9 mouse cellular contexts compared by ENCODE assay signal in the genomic region with DNA sequence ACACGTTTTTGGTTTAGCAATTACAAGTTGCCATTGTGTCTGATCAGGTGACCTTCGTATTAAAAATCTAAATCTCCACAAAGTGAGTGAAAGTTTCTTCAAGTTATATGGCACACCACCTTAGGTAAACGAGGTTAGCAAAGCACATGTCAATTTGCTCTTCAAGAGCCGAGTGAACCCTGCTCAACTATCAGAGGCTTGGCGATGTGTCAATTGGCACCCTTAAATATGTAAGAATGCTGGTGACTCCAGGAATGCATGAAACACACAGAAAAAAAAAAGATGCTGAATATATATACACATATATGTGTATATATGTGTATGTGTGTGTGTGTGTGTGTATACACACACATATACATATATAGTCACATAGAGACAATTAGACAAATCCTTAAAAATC. TPM values are rescaled to one million over a fixed set of nuclear protein-coding genes. Genes with fewer than 3 reads are reported as not detected.
DNase-seq lines count a peak whose midpoint lies in the region; ATAC-seq and TF ChIP-seq lines count a peak whose summit lies in the region.
"Had no signal": no experiment of that assay in that cellular context is flagged by ENCODE, and none has a peak within 500 bp of the region (broad histone marks: within the 10 kb centered on the region; RNA-seq: fewer than 3 reads in every experiment).

No protein-coding gene starts in this region.

- no peak overlapping the region for H3K9ac ChIP-seq in intestine, embryonic 16.5 days (ENCODE audit: low read depth, low read length)
- peak overlapping the region; percentile 98; the same call in 1 of the 2 replicates for H3K9ac ChIP-seq in midbrain, embryonic 11.5 days (ENCODE audit: low read length)

- H3K4me3 ChIP-seq in bone marrow macrophage, adult 2 months (ENCODE audit: insufficient read depth, low read length) = peak overlapping the region; percentile 63
- peak overlapping the region; percentile 97 for H3K4me3 ChIP-seq in forebrain, embryonic 10.5 days
- peak overlapping the region; percentile 97 for H3K4me3 ChIP-seq in intestine, embryonic 16.5 days (ENCODE audit: low read length)
- peak overlapping the region; percentile 90 for H3K4me3 ChIP-seq in midbrain, embryonic 11.5 days (ENCODE audit: low read depth, low read length)

- TF ChIP-seq POLR2A in bone marrow macrophage, adult 2 months (IDR thresholded peaks at IDR 0.05; ENCODE audit: borderline replicate concordance, low read depth, low read length) = no peak

- WGBS in forebrain, embryonic 10.5 days = 51% methylated on average over 5 of the region's 5 CpGs
- 19% methylated on average over 5 of the region's 5 CpGs for WGBS in intestine, embryonic 16.5 days
- WGBS in midbrain, embryonic 11.5 days = 42% methylated on average over 5 of the region's 5 CpGs

- TF ChIP-seq CTCF in bone marrow macrophage, adult 2 months (IDR thresholded peaks at IDR 0.05; ENCODE audit: low read depth, low read length) = no peak

- peak overlapping the region; percentile 88 for H3K4me2 ChIP-seq in intestine, embryonic 16.5 days (ENCODE audit: low read depth, low read length)
- peak overlapping the region; percentile 49 for H3K4me2 ChIP-seq in midbrain, embryonic 11.5 days

- H3K4me1 ChIP-seq in bone marrow macrophage, adult 2 months (ENCODE audit: control insufficient read depth, insufficient read depth, low read length) = peaks cover 11% of the 10 kb centered on the region
- peaks cover 52% of the 10 kb centered on the region for H3K4me1 ChIP-seq in forebrain, embryonic 10.5 days
- H3K4me1 ChIP-seq in intestine, embryonic 16.5 days (ENCODE audit: control insufficient read depth, insufficient read depth, low read length) = peaks cover 9% of the 10 kb centered on the region; the same call in 1 of the 2 replicates
- H3K4me1 ChIP-seq in midbrain, embryonic 11.5 days (ENCODE audit: control insufficient read depth, insufficient read depth, low read length) = peaks cover 10% of the 10 kb centered on the region

- peaks cover 5% of the 10 kb centered on the region; the same call in 1 of the 2 replicates for H3K36me3 ChIP-seq in forebrain, embryonic 10.5 days (replicated peaks)
- H3K36me3 ChIP-seq in intestine, embryonic 16.5 days (ENCODE audit: control insufficient read depth, insufficient read depth, low read length) = no peaks in the 10 kb centered on the region
- H3K36me3 ChIP-seq in midbrain, embryonic 11.5 days (ENCODE audit: control insufficient read depth, insufficient read depth, low read length) = no peaks in the 10 kb centered on the region
- H3K36me3 ChIP-seq: liver, embryonic 13.5 days had no signal

- no peak for ATAC-seq in intestine, embryonic 16.5 days
- ATAC-seq in midbrain, embryonic 11.5 days (ENCODE audit: low FRiP score) = no peak
- ATAC-seq in cerebellum, adult (ENCODE audit: insufficient number of reproducible peaks, low FRiP score, low TSS enrichment) = no peak

- no peak overlapping the region for H3K27ac ChIP-seq in bone marrow macrophage, adult 2 months (ENCODE audit: insufficient read depth, low read depth, low read length)
- H3K27ac ChIP-seq in forebrain, embryonic 10.5 days = no peak overlapping the region
- H3K27ac ChIP-seq in intestine, embryonic 16.5 days (ENCODE audit: low read length) = no peak overlapping the region
- H3K27ac ChIP-seq in midbrain, embryonic 11.5 days (ENCODE audit: low read depth, low read length) = no peak overlapping the region
- H3K27ac ChIP-seq: liver, embryonic 13.5 days had no signal

- H3K27me3 ChIP-seq in forebrain, embryonic 10.5 days (ENCODE audit: poor library complexity, severe bottlenecking) = peaks cover 4% of the 10 kb centered on the region; the same call in 1 of the 2 replicates
- no peaks in the 10 kb centered on the region for H3K27me3 ChIP-seq in intestine, embryonic 16.5 days (replicated peaks; ENCODE audit: control insufficient read depth, insufficient read depth, low read length)
- no peaks in the 10 kb centered on the region for H3K27me3 ChIP-seq in midbrain, embryonic 11.5 days (ENCODE audit: control insufficient read depth, insufficient read depth, low read length)

- DNase-seq in forebrain, embryonic 10.5 days (ENCODE audit: extremely low spot score, low spot score) = no peak
- DNase-seq in midbrain, embryonic 11.5 days (ENCODE audit: low spot score, missing footprints) = no peak
- no peak for DNase-seq in thymus, postnatal 14 days
- no peak for DNase-seq in thymus, adult 18-20 months
- DNase-seq in urinary bladder, postnatal 25 days (ENCODE audit: low spot score) = no peak
- DNase-seq: liver, embryonic 13.5 days had no signal

- H3K9me3 ChIP-seq in forebrain, embryonic 10.5 days = peaks cover 4% of the 10 kb centered on the region; the same call in 1 of the 2 replicates
- H3K9me3 ChIP-seq in intestine, embryonic 16.5 days (ENCODE audit: control insufficient read depth, low read length) = no peaks in the 10 kb centered on the region
- H3K9me3 ChIP-seq in midbrain, embryonic 11.5 days (ENCODE audit: control insufficient read depth, low read length) = no peaks in the 10 kb centered on the region
- H3K9me3 ChIP-seq: liver, embryonic 13.5 days had no signal

RNA-seq across cellular contexts. Expression of a gene that starts 1.4 kb away (rescaled TPM):
- 0.51 and 0.88 TPM in 2 replicates for polyA plus RNA-seq in bone marrow macrophage, adult 2 months (2012; ENCODE audit: insufficient read depth, insufficient read length, missing spikeins)
- polyA plus RNA-seq in forebrain, embryonic 10.5 days (2016; fragmentation: Nextera tagmentation; extraction: Ambion mirVana) = 26.7 and 28.8 TPM in 2 replicates
- 11.2 and 17.3 TPM in 2 replicates for polyA plus RNA-seq in intestine, embryonic 16.5 days (2015; fragmentation: Nextera tagmentation; extraction: Ambion mirVana)
- polyA plus RNA-seq in midbrain, embryonic 11.5 days (2014; fragmentation: Nextera tagmentation; extraction: Ambion mirVana) = 39.6 and 39.7 TPM in 2 replicates
